Mouse (Mus musculus): ENCODE measurements around the gene Rbmx.

Gene Rbmx

DNA sequence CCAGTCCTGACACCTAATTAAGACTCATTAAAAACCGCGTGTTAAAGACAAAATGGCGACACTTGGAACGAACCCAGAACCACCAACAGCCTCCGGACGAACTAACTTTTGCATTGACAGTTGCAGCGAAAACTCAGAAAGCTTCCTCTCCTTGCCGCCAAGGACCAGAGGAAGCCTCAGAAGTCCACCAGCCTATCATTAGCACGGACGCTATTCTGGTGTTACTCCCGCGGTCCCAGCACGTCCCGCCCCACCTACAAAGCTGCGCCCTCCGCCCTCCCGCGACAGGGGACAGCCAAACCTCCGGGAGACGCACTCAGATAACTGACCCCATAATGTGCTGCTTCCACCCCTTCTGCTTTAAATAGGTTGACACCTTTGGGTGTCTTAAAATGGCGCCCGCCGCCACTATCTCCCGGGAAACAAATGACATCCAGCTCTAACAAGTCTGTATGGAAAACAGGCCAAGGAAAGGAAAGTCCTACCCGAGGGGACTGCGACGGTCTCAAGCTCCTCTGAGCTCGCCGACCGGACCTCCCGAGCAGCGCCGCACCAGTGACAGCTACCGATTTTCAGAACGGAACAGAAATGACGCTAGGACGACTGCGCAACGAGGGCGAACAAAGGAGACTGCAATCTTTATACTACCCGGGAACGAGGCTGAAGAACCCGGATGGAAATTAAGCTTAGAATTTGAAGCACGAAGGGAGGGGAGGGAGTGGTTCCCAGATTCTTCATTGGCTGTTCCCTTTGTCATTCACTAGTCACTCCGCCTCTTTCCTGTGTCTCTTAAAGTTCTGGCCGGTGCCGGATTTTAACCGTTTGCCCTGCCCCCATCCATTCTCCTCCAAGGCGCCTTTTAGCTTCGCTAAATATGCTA lies at the start of gene Rbmx:
Gene Rbmx (minus strand): TSS at position 670 of the 880 bp plus-strand sequence.
- DNase-seq, result peak; percentile 81 to 89

- no peak for DNase-seq
Observed at GRCm38 (mm10) chrX:57433897-57434296, 41.1 kb upstream of the Rbmx start.

GRCm38 (mm10) chrX:57431610-57432009 lies 38.8 kb upstream of the Rbmx start:
- DNase-seq, result no peak

- no peak for DNase-seq
Observed at GRCm38 (mm10) chrX:57408769-57409168, 15.9 kb upstream of the Rbmx start, which contains the start of gene Gm364. TSS of gene Gm364 (plus strand) at chrX:57409154.

DNA sequence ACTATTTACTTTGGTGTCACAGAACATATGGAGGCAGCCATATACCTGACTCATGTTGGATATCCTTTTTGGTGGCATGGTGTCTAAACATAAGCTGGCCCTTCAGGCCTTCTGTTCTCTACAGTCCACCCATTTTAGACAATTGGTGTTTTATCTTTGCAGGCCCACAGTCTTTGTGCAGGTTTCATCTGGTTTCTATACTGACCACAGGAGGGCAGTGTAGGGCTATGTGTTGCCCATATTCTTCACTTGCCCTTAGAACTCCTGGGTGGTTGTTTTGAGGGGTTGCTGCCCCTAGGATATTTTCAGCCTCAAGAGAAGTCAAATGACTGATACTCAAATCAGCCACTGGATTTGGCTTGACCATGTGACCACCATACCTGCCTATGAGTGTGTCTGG lies 10.8 kb upstream of the Rbmx start:
- no peak for DNase-seq

- no peak for DNase-seq
Observed at GRCm38 (mm10) chrX:57401388-57401787, 8.6 kb upstream of the Rbmx start.

GRCm38 (mm10) chrX:57393412-57393811 lies 576 bp upstream of the Rbmx start:
- no peak for DNase-seq

DNA sequence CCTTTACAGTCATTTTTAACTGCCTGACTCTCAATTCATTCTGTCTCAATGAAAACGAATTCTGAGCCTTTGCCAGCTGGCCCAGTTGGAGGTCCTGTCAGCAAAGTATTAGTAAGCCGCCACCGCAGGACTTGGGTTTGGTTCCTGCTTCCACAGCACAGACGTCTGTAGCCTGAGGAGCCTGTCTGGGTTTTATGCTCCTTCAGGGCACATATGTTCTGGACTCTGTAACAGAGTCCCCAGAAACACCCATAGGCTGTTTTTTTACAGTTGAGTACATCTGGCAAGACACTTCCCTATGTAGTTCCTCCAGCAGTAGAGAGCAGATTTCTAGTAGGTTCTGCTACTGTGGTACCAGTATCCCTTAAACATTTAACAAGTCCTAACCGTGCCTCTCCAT lies 11.9 kb downstream of the Rbmx start:
- DNase-seq, result no peak

- no peak for DNase-seq
Observed at GRCm38 (mm10) chrX:57378579-57378978, 14.3 kb downstream of the Rbmx start.

DNA sequence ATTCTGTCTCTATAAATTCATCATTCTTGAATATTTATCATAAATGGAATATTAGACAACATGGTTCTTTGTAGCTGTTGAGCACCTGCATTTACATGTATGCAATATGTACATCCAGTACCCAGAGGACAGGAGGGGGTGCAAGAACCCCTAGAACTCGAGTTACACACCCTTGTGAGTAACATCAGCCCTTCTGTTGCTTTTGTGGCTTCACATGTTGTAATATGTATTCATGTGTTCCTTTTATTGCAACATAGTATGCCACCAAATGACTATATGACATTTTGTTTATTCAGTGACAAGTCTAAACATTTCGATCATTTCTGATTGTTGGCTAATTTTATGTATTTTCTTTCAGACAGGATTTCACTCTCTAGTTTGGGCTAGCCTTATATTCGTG lies 15.7 kb downstream of the Rbmx start:
- DNase-seq, result no peak

GRCm38 (mm10) chrX:57374029-57374428 lies 18.8 kb downstream of the Rbmx start:
- no peak for DNase-seq

- no peak for DNase-seq
Observed at GRCm38 (mm10) chrX:57373543-57373942, 19.3 kb downstream of the Rbmx start.

DNA sequence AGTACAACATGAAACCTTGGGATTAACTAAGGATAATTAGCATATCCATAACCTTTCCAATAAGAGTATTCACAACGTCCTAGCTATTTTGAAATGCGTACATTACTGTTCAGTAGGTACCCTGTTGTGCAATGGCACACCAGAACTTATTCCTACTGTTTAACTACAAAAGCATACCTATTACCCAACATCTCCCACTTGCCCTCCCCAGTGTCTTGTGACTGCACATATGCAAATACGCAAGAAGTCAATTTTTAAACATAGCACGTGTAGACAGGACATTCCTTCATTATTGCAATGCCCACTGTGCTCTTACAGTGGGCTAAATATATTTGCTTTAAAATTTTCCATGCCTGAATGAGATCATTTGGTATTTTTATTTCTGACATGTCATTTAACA lies 19.9 kb downstream of the Rbmx start:
- no peak for DNase-seq

DNA sequence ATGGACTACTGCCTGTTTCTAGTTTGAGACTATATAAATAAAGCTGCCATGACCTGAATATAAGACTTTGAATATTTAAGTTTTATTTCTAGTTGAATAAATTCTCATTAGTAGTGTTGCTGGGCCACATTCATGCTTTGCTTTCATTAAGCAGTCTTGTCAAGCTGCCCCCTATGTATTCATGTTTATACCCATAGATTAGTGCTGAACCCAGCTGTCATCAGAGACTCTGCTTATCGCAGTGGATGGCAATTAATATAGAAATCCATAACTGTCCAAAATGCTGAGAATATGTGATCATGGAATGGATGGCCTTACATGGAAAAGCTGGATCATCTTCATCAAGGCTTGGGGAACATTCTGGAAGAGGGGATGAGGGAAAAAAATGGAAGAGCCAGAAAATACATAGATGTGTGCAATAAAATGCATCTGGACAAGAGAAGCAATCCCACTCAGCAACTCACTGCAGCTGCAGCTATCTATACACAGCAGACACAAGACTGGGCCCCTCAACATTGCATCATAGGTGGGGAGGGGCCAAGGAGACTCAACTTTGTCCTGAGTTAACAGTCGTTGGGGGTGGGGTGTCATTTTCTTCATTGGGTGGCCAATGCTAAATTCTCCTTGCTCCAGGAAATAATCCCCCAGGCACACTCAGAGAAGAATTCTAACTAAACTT lies 27.8 kb downstream of the Rbmx start:
- no peak for DNase-seq

- DNase-seq, result no peak
Observed at GRCm38 (mm10) chrX:57359316-57359715, 33.5 kb downstream of the Rbmx start.

GRCm38 (mm10) chrX:57339220-57339619 lies 53.6 kb downstream of the Rbmx start:
- DNase-seq, result peak in 1 of 2 experiments; percentile 17

- DNase-seq, result peak; percentile 14 to 22
Observed at GRCm38 (mm10) chrX:57338371-57339211, 54.2 kb downstream of the Rbmx start, which contains the start of gene Arhgef6. TSS of gene Arhgef6 (minus strand) at chrX:57338729.

GRCm38 (mm10) chrX:57337582-57337981 lies 55.3 kb downstream of the Rbmx start:
- no peak for DNase-seq

GRCm38 (mm10) chrX:57336958-57337357 lies 55.9 kb downstream of the Rbmx start:
- no peak for DNase-seq

GRCm38 (mm10) chrX:57335313-57335712 lies 57.5 kb downstream of the Rbmx start:
- DNase-seq, result no peak

Data from lung, postnatal 4 days (tissue).